Mouse (Mus musculus): ENCODE results near the gene Dnajc5.

Dnajc5 gene

DNA sequence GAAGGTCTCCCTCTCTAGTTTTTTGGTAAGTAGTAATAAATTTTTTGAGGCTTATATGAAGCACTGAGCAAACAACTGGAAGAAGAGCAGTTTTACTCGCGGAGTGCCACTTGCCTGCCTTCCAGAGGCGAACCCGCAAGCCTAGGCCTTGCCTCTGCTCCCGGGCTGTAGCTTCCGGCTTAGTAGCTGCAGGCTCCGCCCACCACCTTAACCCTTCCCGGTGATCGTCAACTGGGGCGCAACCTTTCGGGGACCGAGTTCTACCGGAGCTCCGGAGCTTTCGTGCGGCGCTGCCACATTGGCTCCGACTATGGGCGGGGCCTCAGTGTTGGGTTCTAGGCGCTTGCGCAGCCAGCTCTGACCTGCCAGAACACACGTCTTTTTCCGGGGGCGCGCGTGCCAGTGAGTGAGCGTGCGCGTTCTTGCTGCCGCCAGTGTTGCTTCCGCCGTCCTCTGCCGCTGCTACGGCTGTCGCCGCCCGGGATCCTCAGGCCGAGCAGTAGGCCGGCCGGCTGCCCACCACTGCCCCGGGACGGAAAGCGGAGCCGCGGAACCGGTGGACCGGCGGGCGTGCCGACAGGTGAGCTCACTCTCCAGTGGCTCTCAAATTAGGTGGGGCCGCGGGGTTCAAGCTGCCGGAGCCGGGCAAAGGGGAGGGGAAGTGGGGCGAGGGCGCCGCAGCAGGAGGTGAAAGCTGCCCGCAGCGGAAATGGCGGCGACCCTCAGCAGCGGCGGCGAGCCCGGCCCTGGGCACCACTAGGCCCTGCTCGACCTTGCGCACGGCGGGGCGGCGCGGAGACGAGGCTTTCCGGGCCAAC lies at the start of gene Dnajc5:
Gene Dnajc5 (plus strand): TSS at position 368 of the 818 bp plus-strand sequence.
- peak; percentile 97 for DNase-seq

DNA sequence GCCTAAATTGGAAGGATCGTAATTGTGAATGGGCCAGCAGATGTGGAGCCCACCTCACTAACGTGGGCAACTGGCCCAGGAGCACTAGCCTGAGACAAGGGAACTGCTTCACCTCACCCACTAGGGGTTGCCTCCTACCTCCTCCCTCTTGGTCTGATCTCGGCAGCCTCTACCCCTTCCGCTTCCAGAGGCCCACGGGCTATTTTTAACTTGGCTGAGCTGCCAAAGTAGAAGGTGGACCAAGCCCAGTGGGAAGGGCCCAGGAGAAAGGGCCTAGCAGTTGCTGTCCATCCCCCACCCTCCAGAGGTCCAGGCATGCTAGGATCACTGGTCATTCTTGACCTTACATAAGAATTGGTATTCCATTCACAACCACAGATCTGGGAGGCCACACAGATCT lies 49.0 kb upstream of the Dnajc5 start:
- peak; percentile 53 for DNase-seq

DNA sequence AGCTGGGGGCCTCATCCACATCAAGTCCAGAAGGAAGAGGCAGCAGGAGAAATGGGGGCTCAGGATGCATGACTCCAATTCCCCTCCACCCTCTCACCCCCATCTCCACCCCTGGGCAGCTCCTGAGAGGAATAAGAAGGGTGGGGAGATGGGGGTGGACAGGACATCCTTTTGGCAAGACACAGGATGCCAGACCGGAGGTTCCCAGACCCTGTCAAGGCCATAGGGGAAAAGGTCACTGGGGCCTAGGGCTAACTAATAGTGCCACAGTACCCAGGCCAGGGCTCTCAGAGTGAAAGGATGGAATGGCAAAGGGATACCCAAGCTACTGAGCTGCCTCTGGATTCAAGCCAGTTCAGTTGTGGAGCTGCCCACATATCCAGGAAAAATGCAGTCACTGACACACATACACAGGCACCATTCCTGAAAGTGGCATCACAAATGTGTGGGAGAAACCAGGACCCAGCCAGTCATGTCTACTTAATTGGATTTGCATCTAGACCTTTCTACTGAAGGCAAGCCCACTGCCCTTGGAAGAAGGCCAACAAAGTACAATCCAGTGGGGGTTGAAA lies 47.9 kb upstream of the Dnajc5 start:
- DNase-seq: no peak

DNA sequence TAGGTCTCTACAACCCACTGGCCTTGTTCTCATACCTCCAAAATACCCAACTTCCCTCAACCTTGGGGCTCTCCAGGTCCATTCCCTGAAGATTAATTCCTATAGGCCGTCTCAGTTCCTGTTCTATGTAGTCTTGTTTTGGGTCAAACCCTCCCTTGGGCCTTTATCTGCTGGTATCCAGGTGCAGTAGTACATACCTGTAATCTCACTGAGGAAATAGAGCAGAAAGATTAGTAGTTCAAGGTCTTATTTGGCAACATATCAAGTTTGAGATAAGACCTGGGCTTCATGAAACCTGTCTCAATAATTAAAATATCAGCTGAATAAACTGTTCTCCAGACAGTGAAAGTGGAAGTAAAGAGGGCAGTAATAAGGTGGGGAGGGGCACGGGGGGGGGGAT lies 37.2 kb upstream of the Dnajc5 start:
- no peak for DNase-seq

DNA sequence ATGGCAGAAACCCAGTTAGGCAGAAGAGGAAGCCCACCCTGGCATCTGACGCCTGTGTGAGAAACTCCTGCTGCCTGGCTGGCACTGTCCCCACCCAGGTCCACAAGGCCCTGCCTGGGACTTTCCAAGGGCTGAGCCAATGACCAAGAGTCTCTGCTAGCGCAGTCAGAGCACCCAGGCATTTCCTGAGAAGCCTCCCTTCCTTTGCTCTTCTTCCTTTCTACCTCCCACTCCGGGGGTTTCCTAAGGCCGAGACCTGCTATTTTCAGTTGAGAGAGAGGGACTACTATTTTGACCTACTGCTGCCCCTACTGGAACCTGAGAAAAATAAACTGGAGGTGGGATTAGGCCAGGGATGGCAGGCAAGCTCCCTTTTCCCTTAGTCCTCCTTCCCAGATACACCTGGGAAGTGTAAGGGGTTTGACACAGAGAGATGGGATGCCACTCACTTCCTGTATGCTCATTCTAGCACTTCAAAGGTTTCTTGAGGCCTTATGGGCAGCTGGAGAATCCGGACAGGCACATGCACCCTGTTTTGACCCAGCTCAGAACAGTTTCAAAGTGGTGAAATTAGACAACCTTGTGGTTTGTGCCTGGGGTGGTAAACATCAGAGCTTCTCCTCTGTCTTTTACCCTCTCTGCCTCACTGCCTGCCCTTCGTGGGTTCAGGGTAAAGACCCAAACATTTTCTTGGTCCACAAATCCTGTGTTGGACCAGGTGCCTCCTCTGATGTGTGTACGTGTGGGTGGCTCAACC lies 36.5 kb upstream of the Dnajc5 start:
- peak; percentile 58 for DNase-seq

DNA sequence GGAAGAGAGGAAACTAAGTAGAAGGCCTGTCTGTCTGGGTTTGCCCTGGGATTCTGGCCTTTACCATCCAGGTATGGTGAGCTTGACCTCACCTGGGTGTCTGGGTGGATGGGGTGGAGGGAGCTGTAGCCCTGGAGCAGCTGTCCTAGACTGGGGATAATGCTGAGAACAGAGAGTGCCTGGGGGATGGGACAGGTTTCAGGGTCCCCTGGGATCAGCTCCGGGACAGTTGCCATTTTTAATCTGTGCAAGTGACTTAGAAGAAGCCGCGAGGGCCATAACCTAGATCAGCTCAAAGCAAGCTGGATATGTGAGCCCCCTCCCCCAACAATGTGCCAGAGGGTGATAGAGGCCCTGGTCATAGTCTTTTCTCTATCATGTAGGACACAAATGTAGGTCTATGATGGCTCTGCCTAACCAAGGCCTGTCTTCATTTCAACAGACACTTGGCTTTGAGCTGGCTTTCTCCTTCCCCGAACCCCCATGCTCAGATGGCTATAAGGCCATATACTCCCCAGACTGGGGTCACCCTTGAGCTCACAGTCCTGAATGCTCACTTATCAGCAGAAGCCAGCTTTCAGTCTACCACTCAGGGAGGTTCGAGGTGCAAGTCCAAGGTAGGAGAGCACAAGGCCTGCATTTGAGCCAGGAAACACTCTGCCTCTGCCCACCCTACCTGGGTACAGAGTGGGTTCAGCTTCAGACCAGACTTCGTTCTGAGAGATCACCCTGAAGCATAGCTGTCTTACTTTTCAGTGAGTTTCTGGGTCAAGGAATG lies 35.6 kb upstream of the Dnajc5 start:
- DNase-seq: no peak

DNA sequence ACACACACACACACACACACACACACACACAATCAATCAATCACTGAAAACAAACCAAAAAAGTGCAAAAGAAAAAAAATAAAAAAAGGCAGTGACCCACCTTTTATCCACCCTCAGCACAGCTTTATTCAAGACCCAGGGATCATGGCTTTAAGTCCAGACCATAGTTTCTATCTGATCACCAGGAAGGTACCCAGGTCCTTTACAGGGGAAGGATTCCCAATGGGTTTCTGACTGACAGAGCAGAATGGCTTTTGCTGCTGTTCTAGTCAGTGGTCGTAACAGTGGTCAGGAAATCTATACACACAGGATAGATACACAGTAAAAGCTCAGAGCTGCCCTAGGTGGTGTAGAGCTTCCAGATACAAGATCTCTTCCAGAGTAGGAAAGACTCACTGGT lies 34.5 kb upstream of the Dnajc5 start:
- no peak for DNase-seq

DNA sequence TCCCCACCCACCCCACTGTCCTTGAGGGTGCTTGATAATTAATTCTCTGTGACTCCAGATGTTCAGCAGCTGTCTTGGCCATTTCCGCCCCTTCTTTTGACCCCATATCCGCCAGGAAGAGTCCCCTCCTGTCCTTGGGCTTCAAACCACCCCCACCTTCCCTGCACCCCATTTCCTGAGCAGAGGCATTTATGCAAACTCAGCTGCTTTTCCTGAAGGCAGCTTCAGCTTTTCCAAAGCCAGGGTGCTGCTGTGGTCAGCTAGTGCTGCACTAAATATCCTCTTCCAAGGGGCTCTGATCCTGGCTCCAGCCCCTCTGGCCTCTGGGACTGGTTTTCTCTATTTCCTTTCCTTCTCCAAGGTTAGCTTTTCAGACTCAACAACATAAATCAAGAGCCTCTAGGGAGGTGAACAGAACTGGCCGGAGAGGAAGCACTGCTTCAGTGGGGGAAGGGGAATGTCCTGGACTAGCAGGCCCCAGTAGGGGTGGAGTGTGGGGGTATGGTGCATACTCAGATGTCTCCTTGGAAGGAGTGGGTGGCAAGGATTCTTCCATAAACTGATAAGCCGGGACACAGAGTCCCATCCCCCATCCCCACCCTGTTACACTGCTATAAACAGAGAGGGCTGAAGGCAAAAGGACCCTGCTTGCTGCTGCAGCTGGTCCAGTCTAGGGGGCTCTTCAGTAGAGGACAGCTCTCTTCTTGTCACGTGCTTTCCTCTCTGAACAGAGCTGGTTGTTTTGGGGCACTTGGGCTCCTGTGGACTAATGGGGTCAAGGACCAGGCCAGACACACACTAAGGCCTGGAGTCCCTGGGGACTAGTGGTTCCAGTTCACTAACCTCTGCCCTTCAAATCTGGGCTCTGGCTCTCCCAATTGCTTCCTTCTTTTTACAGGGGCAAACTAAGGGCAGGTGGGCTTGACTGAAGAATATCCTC lies 32.7 kb upstream of the Dnajc5 start:
- peak; percentile 27 for DNase-seq

DNA sequence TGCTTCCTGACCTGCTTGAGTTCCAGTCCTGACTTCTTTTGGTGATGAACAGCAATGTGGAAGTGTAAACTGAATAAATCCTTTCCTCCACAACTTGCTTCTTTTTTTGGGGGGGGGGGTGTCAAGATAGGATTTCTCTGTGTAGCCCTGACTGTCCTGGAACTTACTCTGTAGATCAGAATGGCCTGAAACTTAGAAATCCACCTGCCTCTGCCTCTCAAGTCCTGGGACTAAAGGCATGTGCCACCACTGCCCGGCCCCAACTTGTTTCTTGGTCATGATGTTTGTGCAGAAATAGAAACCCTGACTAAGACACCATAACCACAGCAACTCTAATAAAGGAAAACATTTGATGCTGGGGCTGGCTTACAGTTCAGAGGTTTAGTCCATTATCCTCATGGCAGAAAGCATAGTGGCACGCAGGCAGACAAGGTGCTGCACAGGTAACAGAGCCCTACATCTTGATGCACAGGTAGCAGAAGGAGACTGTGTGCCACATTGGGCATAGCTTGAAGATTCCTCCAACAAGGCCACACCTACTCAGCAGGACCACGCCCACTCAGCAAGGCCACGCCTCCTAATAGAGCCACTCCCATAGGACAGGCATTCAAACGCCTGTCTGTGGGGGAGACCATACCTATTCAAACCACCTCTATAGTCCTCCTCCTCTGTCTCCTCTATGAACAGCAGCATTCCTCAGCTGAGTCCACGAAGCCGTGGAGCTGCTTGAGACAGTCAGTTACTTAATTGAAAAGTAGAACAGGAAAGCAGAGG lies 28.7 kb upstream of the Dnajc5 start:
- peak; percentile 20 for DNase-seq

DNA sequence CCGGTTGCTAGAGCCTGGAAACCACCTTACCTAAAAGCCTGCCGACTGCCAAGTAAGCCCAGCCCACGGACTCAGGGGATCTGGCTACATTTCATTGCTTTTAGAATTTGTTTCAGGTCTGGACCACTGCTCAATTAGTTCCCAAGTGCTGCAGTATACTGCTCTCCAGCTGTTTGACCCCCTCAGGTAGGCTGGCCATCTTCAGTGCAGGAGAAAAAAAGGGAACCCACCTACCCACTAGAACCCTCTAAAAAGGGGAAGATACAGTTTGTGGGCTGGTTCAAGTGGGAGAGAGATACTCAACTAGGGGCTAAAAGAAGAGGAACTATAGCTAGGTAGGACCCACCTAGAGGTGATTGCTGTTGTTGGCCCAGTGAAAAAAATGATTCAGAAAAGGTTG lies 28.1 kb upstream of the Dnajc5 start:
- no peak for DNase-seq

DNA sequence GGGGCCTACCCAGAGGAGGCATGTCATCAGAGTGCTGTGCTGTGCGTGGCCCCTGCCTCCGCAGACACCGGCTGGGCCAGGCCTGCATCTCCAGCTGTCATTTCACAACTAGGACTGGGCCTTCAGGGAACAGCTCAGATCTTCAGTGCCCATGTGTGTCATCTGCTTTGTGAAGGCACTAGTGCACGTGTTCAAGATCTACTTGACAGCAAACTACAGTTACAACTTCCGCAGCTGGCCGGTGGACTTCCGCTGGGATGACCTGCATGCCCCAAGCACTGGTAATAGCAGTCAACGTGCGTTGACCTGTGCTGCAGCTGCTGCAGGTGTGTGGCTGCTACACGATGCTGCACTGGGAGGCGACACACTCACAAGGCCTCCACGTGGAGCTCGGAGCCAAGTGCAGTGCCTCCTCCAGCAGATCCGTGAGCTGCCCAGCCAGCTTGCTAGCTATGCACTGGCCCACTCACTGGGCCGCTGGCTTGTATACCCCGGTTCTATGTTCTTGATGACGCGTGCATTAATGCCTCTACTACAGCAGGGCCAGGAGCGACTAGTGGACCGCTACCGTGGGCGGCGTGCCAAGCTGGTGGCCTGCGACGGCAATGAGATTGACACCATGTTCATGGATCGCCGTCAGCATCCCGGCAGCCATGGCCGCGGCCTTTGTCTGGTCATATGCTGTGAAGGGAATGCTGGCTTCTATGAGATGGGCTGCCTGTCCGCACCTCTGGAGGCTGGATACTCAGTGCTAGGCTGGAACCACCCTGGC lies 26.9 kb upstream of the Dnajc5 start, which contains the start of gene Abhd16b:
Gene Abhd16b (plus strand): TSS at position 51 of the 772 bp plus-strand sequence.
- DNase-seq: no peak

DNA sequence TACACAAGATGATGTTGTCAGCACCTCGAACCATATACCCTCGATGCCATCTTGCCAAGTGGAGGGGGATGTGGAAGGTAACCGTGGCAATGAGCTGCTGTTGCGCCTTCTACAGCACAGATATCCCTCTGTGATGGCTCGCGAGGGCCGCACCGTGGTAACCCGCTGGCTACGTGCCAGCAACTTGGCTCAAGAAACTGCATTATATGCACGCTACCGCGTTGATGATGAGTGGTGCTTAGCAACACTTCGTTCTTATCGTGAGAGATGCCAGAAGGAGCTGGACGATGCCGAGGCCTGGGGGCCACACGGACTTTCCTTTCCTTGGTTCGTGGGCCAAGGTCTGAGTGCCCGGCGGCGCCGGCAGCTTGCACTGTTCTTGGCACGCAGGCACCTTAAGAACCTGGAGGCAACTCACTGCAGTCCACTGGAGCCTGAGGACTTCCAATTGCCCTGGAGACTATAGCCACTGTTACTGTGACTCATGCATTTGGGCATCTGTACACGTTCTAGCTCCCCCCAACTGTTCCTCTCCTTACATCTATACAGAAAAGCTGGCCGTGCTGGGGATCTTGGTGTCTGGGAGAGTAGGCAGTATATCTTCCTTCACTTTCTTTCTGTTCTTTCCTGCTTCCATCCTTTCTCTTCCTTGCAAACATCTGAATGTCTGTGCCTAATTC lies 25.9 kb upstream of the Dnajc5 start:
- DNase-seq: no peak

DNA sequence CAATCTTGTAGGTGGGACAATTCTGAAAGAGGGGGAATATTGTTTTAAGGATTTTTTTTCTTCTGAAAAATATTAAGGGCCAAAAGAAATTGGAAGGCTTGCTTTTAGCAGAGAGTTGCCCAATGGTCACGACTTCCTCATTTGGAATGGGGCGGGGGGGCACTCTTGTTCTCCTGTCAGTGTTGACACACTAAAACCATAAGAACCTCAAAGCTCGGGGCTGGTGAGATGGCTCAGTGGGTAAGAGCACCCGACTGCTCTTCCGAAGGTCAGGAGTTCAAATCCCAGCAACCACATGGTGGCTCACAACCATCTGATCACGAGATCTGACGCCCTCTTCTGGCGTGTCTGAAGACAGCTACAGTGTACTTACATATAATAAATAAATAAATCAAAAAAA lies 24.4 kb upstream of the Dnajc5 start:
- peak; percentile 6 for DNase-seq

DNA sequence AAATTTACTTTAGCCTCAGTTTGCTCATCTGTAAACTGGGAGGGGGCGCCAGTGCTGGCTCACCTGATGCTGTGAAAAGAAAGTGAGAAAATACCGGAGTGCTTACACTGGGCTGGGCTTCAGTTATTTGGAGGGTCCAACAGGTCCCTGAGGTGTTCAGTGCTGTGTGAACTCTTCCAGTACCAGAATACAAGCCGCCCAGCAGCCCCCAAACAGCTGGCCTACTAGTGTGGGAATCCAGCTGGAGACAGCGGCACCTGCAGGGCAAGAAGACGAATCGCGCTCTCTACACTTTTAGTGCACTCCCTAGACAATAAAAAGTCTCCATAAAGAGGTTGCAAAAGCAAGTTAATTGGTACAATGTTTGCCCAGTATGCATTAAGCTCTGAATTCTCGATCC lies 24.0 kb upstream of the Dnajc5 start:
- peak; percentile 75 for DNase-seq

DNA sequence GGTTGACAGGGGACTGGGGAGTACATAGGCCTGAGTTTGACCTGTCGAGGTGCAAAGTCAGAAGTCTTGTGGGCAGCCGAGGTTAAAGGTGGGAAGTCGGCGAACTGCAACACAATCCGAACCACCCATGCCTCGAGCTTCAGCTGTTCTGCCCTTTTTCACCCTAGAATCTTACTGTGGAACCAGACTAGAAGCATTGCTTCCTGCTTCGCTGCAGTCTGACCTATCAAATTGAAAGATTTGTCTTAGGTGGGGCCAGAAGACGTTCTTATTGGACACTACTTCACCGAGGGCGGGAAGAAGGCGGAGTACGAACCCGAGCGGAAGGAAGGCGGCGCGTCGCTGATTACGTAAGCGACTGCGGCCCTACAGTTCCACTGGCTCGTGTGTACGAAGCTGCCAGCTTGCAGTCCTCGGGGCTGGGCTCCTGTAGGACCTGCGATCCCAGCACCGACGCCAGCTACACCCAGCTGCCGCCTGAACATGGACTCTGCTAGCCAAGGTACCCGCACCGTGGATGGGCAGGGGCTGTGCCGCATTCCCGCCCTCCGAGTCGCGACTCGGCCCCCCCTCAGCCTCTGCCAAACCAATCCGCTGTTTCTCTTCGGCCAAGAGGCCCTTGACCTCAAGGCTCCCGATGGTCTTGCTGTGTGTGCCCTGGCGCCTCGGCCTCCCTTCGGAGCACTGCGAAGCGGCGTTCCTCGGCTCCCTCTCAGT lies 23.3 kb upstream of the Dnajc5 start, which contains the start of gene Tpd52l2:
Gene Tpd52l2 (plus strand): TSS at position 312 of the 717 bp plus-strand sequence.
- peak; percentile 93 for DNase-seq

DNA sequence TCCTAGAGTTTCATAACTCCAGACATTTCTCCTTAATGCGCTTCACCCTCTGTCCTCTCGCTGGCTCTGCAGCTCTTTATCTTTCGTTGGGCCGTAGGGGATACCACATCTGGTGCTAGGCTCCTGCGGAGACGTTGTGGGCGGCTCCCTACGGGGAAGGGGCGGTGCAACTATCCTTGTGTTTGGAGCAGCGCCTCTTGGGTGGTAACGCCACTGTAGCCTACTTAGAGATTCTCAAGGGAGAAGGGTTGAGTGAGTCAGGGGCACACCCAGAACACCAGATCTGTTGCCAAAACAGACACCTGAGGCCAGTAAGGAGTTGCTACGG lies 22.8 kb upstream of the Dnajc5 start:
- peak; percentile 68 for DNase-seq

DNA sequence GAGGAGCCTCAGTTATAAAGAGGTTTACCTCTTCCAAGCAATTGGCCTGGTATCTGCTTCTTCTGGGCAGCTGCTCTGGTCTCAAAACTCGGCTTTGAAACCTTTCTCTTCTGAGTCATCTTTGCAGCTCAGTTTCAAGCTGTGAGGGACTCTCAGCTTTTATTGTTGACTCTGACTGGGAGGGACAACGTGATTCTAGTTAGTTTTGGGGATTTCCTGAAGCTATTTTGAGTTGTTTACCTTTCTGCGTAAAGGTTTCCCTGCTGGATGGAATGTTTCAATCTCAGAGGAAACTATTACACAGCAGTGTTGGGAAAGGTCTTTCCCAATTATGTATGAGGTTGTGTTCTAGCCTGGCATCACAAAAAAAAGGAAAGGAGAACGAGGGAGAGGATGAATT lies 21.6 kb upstream of the Dnajc5 start:
- DNase-seq: no peak

DNA sequence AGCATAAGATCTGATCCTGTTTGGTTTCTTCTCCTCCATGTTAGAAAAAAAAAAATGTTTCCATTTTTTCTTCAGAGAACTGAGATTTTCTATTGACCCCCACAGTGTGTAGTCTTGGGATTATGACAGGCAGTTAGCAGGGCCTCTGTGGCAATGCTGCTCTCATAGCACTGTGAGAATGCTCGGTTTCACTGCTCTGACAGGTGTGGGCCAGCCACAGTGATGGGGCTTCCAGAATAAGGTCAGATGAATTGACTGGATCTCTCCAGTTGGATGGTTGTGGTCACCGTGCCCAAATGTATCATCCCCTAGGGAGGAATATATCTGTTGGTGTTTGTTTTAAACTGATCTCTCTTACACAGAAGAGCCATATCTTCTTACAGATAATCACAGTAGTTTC lies 11.1 kb upstream of the Dnajc5 start:
- DNase-seq: no peak

DNA sequence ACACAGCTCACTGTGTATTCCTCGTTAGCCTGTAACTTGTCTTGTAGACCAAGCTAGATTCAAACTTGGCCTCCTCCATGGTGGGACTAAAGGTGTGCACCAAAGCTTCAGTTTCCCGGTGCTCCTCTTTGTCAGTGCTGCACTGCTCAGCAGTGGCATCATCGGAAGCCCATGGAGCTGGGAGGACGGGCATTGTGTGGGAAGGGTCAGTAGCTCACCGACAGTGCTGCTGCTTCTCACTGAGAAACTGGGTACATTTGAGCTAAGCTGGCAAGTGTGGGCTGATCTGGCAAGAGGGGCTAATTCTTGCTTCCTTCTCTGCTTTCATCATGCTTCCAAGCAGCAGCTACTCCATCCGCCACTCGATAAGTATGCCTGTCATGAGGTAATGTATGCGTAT lies 9.1 kb upstream of the Dnajc5 start:
- no peak for DNase-seq
